Mouse (Mus musculus) heart, embryonic 16.5 days (tissue): ENCODE data around the gene Chmp1a. TPM values are rescaled to one million over a fixed set of nuclear protein-coding genes. Genes with fewer than 3 reads are reported as not detected.

Source experiments
- ATAC-seq: fragments of 200-750 bp; cut with Nextera tagmentation; replicated peaks from 2 replicates; pipeline ENCODE4 v1.8.0; 2017; ENCODE audit warnings: moderate number of reproducible peaks; ENCODE audit not compliant: insufficient read depth, low FRiP score; ENCODE audit errors: extremely low read depth
- H3K27ac ChIP-seq: fragments of 300-500 bp; sonication (generic); 2 replicates; pipeline ENCODE4 v1.5.1; 2014; ENCODE audit warnings: mild to moderate bottlenecking, low read length, control low read depth, moderate library complexity
- H3K27me3 ChIP-seq: fragments of 300-500 bp; sonication (generic); 2 replicates; pipeline ENCODE4 v1.6.1; 2014; ENCODE audit warnings: low read length, mixed read lengths; ENCODE audit not compliant: control insufficient read depth, insufficient read depth
- H3K36me3 ChIP-seq: fragments of 300-500 bp; sonication (generic); 2 replicates; pipeline ENCODE4 v1.6.1; 2014; ENCODE audit not compliant: control insufficient read depth, insufficient read depth
- H3K4me1 ChIP-seq: fragments of 300-500 bp; sonication (generic); 2 replicates; pipeline ENCODE4 v1.6.1; 2014; ENCODE audit warnings: low read length, mixed read lengths; ENCODE audit not compliant: control insufficient read depth, insufficient read depth
- H3K4me2 ChIP-seq: fragments of 300-500 bp; sonication (generic); 2 replicates; pipeline ENCODE4 v1.6.1; 2014; ENCODE audit warnings: low read depth, mild to moderate bottlenecking, control low read depth, low read length
- H3K4me3 ChIP-seq: fragments of 300-500 bp; sonication (generic); 2 replicates; pipeline ENCODE4 v1.5.1; 2014; ENCODE audit warnings: mild to moderate bottlenecking, control low read depth, low read length
- H3K9ac ChIP-seq: fragments of 300-500 bp; sonication (generic); 2 replicates; pipeline ENCODE4 v1.6.1; 2014; ENCODE audit warnings: low read length, control low read depth
- H3K9me3 ChIP-seq: fragments of 300-500 bp; sonication (generic); replicated peaks from 2 replicates; pipeline ENCODE4 v1.6.1; 2016; ENCODE audit warnings: low read length; ENCODE audit not compliant: control insufficient read depth
- WGBS: fragments of 180-500 bp; shearing (Covaris S2); extraction: QIAGEN DNeasy Blood & Tissue Kit; methylation state at CpG from one replicate; pipeline ENCODE4 v1.1.7; 2014; 5-methylcytosine and 5-hydroxymethylcytosine counted together
- polyA plus RNA-seq: library from polyadenylated mRNA; unstranded; fragments of >200 nt; fragmentation: Nextera tagmentation; extraction: Ambion mirVana; gene quantifications from 2 replicates; pipeline ENCODE4 v1.2.1, GENCODE M21; 2015

Chmp1a gene
- polyA plus RNA-seq, 1 experiment from 2014 or later: 108 TPM

DNA sequence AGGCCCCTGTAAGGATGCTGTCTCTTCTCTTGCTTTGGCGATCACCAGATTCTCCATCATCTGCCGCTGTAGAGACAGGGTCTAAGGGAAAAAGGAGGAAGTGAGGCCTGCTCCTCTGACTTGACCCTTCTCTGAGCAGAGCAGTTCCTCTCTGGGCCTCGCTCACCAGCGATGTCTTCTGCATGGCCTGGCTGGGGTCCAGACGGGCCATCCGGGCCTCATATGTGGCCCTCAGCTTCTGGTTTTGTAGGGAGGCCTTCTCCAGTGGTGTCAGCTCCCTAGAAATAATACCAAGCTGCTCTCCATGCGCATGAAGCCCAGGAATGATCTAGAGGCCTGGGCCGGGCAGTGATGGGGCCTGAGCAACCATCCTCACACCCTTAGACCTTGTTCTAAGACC, 36.0 kb upstream of the Chmp1a start:
- Histone ChIP-seq H3K27ac (no peak overlapping the region), H3K36me3 (peaks cover 36% of the 10 kb centered on the region), H3K9ac (no peak overlapping the region), H3K27me3 (no peaks in the 10 kb centered on the region), H3K9me3 (no peaks in the 10 kb centered on the region), H3K4me2 (no peak overlapping the region), H3K4me3 (no peak overlapping the region), H3K4me1 (peaks cover 6% of the 10 kb centered on the region)
- ATAC-seq: no peak
- 88% methylated on average over 8 of the region's 8 CpGs for WGBS

DNA sequence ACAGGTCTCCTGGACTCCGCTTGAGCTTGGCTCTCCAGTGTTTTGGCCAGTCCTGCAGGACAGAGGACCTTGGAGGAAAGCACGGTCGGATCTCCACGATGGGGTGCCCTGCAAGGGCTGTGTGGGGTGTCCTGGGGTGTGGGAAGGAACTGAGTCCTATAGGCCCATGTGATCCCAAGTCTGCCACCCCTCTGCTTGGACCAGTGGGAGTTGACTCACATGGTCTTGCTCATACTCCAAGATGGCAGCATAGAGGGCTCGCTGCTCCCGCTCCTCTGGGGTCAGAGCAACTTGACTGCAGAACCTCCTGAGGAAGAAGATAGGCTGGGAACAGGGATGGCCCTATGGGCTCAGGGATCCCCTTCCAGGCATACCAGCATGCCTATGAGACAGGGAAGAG, 35.2 kb upstream of the Chmp1a start:
- H3K4me1 ChIP-seq: no peaks in the 10 kb centered on the region; the same call in 1 of the 2 replicates
- no peak for ATAC-seq
- H3K9me3 ChIP-seq: no peaks in the 10 kb centered on the region
- H3K4me2 ChIP-seq: no peak overlapping the region
- no peak overlapping the region for H3K9ac ChIP-seq
- H3K4me3 ChIP-seq: no peak overlapping the region
- no peaks in the 10 kb centered on the region for H3K27me3 ChIP-seq
- no peak overlapping the region for H3K27ac ChIP-seq
- 91% methylated on average over 6 of the region's 6 CpGs for WGBS
- peaks cover 36% of the 10 kb centered on the region for H3K36me3 ChIP-seq

DNA sequence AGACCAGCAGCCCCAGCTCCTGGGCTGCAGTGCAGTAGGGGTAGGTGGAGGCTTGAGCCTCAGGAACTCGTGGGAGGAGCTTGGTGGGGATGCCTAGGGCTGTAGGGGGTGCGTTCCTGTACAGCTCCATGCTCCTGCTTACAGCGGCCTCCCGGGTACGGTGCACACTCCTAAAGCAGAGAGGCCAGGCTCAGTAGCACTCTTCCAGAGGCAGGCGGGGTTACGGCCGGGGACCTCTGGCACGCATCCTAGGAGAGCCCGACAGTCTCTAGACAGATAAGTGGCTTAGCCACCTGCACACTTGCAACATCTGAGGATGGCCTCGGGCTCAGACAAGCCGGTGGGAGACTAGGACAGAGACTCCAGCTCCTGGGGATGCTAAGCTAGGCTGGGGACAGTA, 33.0 kb upstream of the Chmp1a start:
- Histone ChIP-seq H3K4me3 (no peak overlapping the region), H3K4me1 (no peaks in the 10 kb centered on the region), H3K4me2 (no peak overlapping the region), H3K9ac (no peak overlapping the region), H3K27me3 (no peaks in the 10 kb centered on the region), H3K36me3 (peaks cover 33% of the 10 kb centered on the region), H3K27ac (no peak overlapping the region), H3K9me3 (no peaks in the 10 kb centered on the region)
- ATAC-seq: no peak
- WGBS: 80% methylated on average over 12 of the region's 12 CpGs

DNA sequence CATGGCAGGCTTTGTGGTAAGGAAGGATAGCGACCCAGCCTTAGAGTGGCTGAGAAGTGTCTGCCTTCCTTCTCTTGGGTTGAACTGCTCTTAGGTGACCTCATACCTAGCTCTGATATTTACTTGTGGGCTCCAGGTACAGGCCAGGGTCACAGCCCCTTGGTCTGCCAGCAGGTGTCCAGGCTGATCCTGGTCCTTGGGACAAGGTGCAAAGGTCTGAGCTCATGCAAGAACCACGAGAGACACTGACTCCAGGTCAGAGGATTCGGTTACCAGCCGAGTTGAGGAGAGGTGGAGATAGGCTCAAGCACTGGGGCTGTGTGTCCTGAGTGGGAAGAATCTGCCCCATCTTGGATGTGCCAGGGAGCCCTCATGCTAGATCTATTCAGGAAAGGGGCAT, 31.8 kb upstream of the Chmp1a start:
- ATAC-seq: no peak
- Histone ChIP-seq H3K9me3 (no peaks in the 10 kb centered on the region), H3K27ac (no peak overlapping the region), H3K9ac (no peak overlapping the region), H3K4me1 (no peaks in the 10 kb centered on the region), H3K4me2 (no peak overlapping the region), H3K36me3 (peaks cover 27% of the 10 kb centered on the region), H3K4me3 (no peak overlapping the region), H3K27me3 (no peaks in the 10 kb centered on the region)
- WGBS: 89% methylated on average over 4 of the region's 4 CpGs

DNA sequence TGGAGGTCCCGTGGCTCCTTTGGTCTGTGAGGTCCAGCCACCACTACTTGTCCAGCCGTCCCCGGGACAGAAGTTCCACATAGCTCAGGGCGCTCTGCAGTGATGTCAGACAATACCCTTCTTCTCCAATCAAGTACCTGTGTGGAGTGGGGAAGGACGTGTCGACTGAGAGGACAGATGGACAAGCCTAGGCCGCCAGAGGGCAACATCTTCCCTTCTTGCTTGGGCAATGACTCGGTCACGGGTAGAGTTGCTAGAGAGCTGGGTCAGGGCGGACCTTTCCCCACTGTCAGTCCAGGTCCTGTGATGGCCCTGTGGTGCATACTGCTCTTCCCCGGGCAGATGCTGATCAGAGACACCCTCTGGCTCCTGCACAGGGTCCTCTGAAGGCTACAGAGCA, 30.5 kb upstream of the Chmp1a start:
- no peak for ATAC-seq

DNA sequence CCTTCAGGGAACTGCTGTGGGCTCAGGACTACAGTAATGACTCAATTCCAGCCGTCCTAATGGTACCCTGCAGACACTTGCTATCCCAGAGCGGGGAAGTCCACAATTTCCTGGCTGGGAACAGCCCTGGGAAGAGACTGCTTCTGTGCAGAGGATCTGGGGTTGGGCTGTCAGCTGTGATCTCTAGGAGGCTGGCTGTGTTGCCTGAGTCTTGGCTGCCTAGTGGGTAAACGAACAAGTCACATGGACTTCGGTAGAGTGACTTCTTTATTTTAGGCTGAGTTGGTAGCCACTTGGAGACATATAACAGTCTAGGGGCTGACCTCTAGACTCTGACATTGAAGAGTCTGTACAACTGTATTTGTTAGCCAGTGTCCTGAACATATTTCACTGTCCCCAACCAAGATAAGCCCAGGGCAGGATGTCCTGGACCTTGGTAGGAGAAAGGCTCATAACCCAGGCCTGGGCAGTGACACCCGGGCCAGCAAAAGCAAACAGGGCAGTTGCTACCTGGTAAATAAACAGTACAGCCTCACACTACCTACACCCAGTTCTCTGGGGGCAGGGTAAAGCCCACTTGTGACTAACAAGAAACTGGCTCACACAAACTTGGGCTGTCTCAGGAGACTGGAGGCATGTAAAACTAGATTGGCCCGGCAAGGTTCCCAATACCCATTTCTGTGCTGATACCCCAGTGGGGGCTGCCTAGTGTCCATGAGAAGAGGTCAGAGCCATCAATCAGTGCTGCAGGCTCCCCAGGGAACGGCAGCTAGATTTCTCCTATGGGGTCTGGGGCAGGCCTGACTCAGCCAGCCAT, 29.8 kb upstream of the Chmp1a start:
- no peak overlapping the region for H3K4me3 ChIP-seq
- H3K9me3 ChIP-seq: no peaks in the 10 kb centered on the region
- H3K4me2 ChIP-seq: no peak overlapping the region
- WGBS: 76% methylated on average over 7 of the region's 7 CpGs
- H3K4me1 ChIP-seq: no peaks in the 10 kb centered on the region
- no peak overlapping the region for H3K27ac ChIP-seq
- no peaks in the 10 kb centered on the region for H3K27me3 ChIP-seq
- H3K9ac ChIP-seq: no peak overlapping the region
- no peak for ATAC-seq
- peaks cover 21% of the 10 kb centered on the region for H3K36me3 ChIP-seq

More for the DNA sequence above, 30.5 kb upstream of the Chmp1a start:
- H3K4me2 ChIP-seq: no peak overlapping the region
- no peaks in the 10 kb centered on the region for H3K27me3 ChIP-seq
- no peak overlapping the region for H3K4me3 ChIP-seq
- peaks cover 25% of the 10 kb centered on the region for H3K36me3 ChIP-seq
- H3K4me1 ChIP-seq: no peaks in the 10 kb centered on the region
- WGBS: 67% methylated on average over 11 of the region's 11 CpGs
- H3K9ac ChIP-seq: no peak overlapping the region
- no peaks in the 10 kb centered on the region for H3K9me3 ChIP-seq
- no peak overlapping the region for H3K27ac ChIP-seq

DNA sequence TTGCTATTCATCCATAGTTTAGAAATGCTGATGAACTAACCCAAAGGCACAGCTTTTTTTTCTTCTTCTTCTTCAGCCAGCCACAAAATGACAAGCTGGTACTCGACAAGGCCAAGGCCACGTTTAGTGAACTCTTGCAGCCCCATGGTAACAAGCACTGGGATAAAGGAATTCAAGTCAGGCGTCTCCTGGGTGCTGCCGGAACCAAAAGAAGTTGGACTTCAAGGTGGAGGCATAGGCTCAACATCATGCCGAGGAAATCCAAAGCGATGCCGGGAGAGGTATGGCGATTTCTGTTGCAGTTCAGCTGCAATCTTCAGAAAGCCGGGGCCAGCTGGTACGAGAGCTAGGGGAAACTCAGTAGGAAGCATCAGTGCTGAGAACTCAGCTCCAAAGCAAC, 26.8 kb upstream of the Chmp1a start:
- H3K9ac ChIP-seq: no peak overlapping the region
- peaks cover under 1% of the 10 kb centered on the region; the same call in 1 of the 2 replicates for H3K27me3 ChIP-seq
- no peaks in the 10 kb centered on the region for H3K9me3 ChIP-seq
- peaks cover 4% of the 10 kb centered on the region for H3K36me3 ChIP-seq
- no peak overlapping the region for H3K27ac ChIP-seq
- WGBS: 82% methylated on average over 10 of the region's 10 CpGs
- peaks cover 6% of the 10 kb centered on the region; the same call in 1 of the 2 replicates for H3K4me1 ChIP-seq
- no peak overlapping the region for H3K4me3 ChIP-seq
- H3K4me2 ChIP-seq: no peak overlapping the region
- no peak for ATAC-seq

DNA sequence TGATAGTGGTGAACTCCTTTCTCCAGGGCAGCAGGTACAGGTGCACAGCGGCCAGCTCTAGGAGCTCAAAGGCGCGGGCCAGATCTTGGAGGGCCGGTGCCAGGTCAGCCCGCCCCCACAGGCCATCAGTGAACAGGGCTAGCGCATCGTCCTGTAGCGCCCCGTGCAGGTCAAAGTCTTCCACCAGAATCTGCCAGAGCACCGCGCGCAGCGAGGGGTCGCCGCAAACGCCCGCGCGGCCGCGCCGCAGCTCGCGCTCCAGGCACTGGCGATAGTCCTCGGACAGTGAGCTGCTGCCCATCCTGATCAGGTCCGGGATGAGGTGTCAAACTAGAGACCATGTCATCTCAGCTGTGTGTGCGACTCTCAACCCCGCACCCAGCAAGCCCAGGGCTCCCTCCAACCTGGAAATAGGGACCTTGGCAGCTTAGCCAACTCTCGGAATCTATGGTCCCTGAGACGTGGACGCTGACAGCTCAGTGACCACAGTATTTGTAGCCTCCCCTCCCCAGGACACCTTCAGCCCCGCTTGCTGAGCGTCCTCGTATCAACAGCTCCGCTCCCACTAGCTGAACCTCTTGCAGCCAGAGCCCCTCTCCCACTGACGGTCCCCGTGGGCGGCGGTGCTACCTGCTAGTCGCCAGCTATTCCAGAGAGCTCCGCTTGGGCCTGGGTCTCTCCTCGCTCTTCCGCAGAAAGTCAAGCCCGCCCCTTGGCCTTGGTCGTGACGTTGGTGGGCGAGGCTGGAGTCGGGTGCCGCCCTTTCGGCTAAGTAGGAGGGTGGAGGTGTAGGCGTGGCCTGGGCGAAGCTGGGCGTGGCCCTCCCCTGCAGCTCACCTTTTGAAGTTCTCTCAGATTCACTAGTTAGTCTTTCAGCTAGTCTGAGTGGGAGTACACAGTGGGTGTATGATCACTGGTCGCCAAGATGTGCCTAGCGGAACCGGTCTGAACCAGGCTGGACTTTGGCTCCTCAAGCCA, 23.2 kb upstream of the Chmp1a start, which contains the start of gene Spata2l:
Gene Spata2l (minus strand): TSS at position 714 of the 978 bp plus-strand sequence.
- Histone ChIP-seq H3K9me3 (no peaks in the 10 kb centered on the region), H3K4me3 (peak within 1 kb of the TSS; percentile 60), H3K9ac (peak within 1 kb of the TSS; percentile 84), H3K4me1 (peaks cover 6% of the 10 kb centered on the region; the same call in 1 of the 2 replicates), H3K4me2 (peak within 1 kb of the TSS; percentile 88), H3K27me3 (peaks cover 9% of the 10 kb centered on the region; the same call in 1 of the 2 replicates), H3K36me3 (no peaks in the 10 kb centered on the region), H3K27ac (no peak within 1 kb of the TSS)
- WGBS: 2% methylated on average over 56 of the region's 57 CpGs
- ATAC-seq: peak; percentile 91
